Comparison of ENCODE assay signal across 12 mouse cellular contexts in genomic region chr9:77828531-77828965, GRCm38 (mm10).
A peak's percentile ranks its signal among the peaks of the same experiment; 100 is the strongest.
DNase-seq lines count a peak whose midpoint lies in the region; ATAC-seq lines count a peak whose summit lies in the region.
"Had no signal": no experiment of that assay in that cellular context is flagged by ENCODE, and none has a peak within 500 bp of the region (broad histone marks: within the 10 kb centered on the region; RNA-seq: fewer than 3 reads in every experiment).

No protein-coding gene starts in this region.

- no peak overlapping the region for H3K9ac ChIP-seq in heart, embryonic 16.5 days (ENCODE audit: low read length)
- H3K9ac ChIP-seq: neural tube, embryonic 15.5 days had no signal

- H3K27me3 ChIP-seq in heart, embryonic 16.5 days (ENCODE audit: control insufficient read depth, insufficient read depth, low read length): no peaks in the 10 kb centered on the region
- H3K27me3 ChIP-seq: neural tube, embryonic 15.5 days had no signal

- 0 out of 2 replicates have a peak, but pooled peaks have one; percentile 14 for ATAC-seq in heart, embryonic 16.5 days (replicated peaks; ENCODE audit: extremely low read depth, insufficient read depth, low FRiP score)
- ATAC-seq in common myeloid progenitor, adult 5-6 weeks (replicated peaks; ENCODE audit: low read depth, poor library complexity, severe bottlenecking): peak; percentile 100

- no peaks in the 10 kb centered on the region for H3K9me3 ChIP-seq in heart, embryonic 16.5 days (replicated peaks; ENCODE audit: control insufficient read depth, low read length)
- H3K9me3 ChIP-seq: neural tube, embryonic 15.5 days had no signal

- 62% methylated on average over 7 of the region's 7 CpGs for WGBS in heart, embryonic 16.5 days

- H3K4me2 ChIP-seq in heart, embryonic 16.5 days (ENCODE audit: low read depth, low read length): no peak overlapping the region
- H3K4me2 ChIP-seq: neural tube, embryonic 15.5 days had no signal

- no peaks in the 10 kb centered on the region for H3K4me1 ChIP-seq in heart, embryonic 16.5 days (ENCODE audit: control insufficient read depth, insufficient read depth, low read length)

- no peaks in the 10 kb centered on the region for H3K36me3 ChIP-seq in heart, embryonic 16.5 days (ENCODE audit: control insufficient read depth, insufficient read depth)
- H3K36me3 ChIP-seq: G1E; neural tube, embryonic 15.5 days had no signal

- no peak overlapping the region for H3K27ac ChIP-seq in heart, embryonic 16.5 days (ENCODE audit: low read length)
- H3K27ac ChIP-seq: neural tube, embryonic 15.5 days had no signal

- intact Hi-C loops in heart, postnatal 36 days (cut with DNase I): no loop called here

- DNase-seq in heart, postnatal 36 days: no peak
- peak; percentile 72 for DNase-seq in A20 (ENCODE audit: low read depth, low spot score)
- DNase-seq in lung, postnatal 10 days: peak; percentile 20
- DNase-seq in cerebellum, postnatal 36 days: no peak
- no peak for DNase-seq in cerebellum, postnatal 14 days
- no peak for DNase-seq in ovary, adult 18-20 months (ENCODE audit: low spot score)
- DNase-seq: cerebellum, adult 18-20 months; thymus, adult 2 months had no signal

- no peak overlapping the region for H3K4me3 ChIP-seq in heart, embryonic 16.5 days (ENCODE audit: low read length)
- H3K4me3 ChIP-seq: neural tube, embryonic 15.5 days had no signal

Comparison
In these comparisons a context has a peak if more than half of its experiments do, and no peak if none do; other contexts are left out.
1. DNase-seq: peak in A20 (single experiment) and lung, postnatal 10 days (single experiment); none in heart, postnatal 36 days (0 of 2), cerebellum, postnatal 36 days (0 of 2), cerebellum, postnatal 14 days (0 of 2) and ovary, adult 18-20 months (single experiment).